In genomic region chr19:47472881-47473400, GRCm38 (mm10) we compare ENCODE assay signal across 10 mouse cellular contexts. TPM values are rescaled to one million over a fixed set of nuclear protein-coding genes. Genes with fewer than 3 reads are reported as not detected.
DNase-seq lines count a peak whose midpoint lies in the region; ATAC-seq lines count a peak whose summit lies in the region.
"Had no signal": no experiment of that assay in that cellular context is flagged by ENCODE, and none has a peak within 500 bp of the region (broad histone marks: within the 10 kb centered on the region; RNA-seq: fewer than 3 reads in every experiment).

No protein-coding gene starts in this region.

- H3K4me2 ChIP-seq in forebrain, embryonic 14.5 days (ENCODE audit: low read length) = peak overlapping the region; percentile 32
- 0 out of 2 replicates have a peak overlapping the region, but pooled peaks have one; percentile 17 for H3K4me2 ChIP-seq in hindbrain, embryonic 12.5 days (replicated peaks)

- ATAC-seq in forebrain, embryonic 14.5 days = peak; percentile 88
- ATAC-seq in hindbrain, embryonic 12.5 days (ENCODE audit: low FRiP score) = peak; percentile 72
- ATAC-seq: Patski had no signal

- H3K27me3 ChIP-seq in forebrain, embryonic 14.5 days (replicated peaks; ENCODE audit: control insufficient read depth, insufficient read depth, low read length) = no peaks in the 10 kb centered on the region
- no peaks in the 10 kb centered on the region for H3K27me3 ChIP-seq in hindbrain, embryonic 12.5 days

- intact Hi-C loops in left cerebral cortex, postnatal 4 days (cut with DNase I) = no loop called here

- no peak overlapping the region for H3K4me3 ChIP-seq in forebrain, embryonic 14.5 days (ENCODE audit: low read depth, low read length)
- H3K4me3 ChIP-seq in hindbrain, embryonic 12.5 days = no peak overlapping the region

- H3K36me3 ChIP-seq in forebrain, embryonic 14.5 days (ENCODE audit: control insufficient read depth, insufficient read depth, low read length) = no peaks in the 10 kb centered on the region
- no peaks in the 10 kb centered on the region for H3K36me3 ChIP-seq in hindbrain, embryonic 12.5 days

- WGBS in forebrain, embryonic 14.5 days = 5% methylated on average over 15 of the region's 15 CpGs
- WGBS in hindbrain, embryonic 12.5 days = 40% methylated on average over 15 of the region's 15 CpGs

- peaks cover 13% of the 10 kb centered on the region; the same call in 1 of the 2 replicates for H3K4me1 ChIP-seq in forebrain, embryonic 14.5 days (ENCODE audit: control insufficient read depth, insufficient read depth, low read length)
- peaks cover 10% of the 10 kb centered on the region for H3K4me1 ChIP-seq in hindbrain, embryonic 12.5 days

- DNase-seq in left cerebral cortex, postnatal 4 days = peak; percentile 25
- DNase-seq in left cerebral cortex, adult 11 months (ENCODE audit: low spot score) = no peak
- peak; percentile 76 for DNase-seq in forebrain, embryonic 14.5 days (ENCODE audit: low spot score)
- peak; percentile 72 for DNase-seq in skeletal muscle tissue, adult 2 months (ENCODE audit: low read depth, low spot score)
- DNase-seq in thymus, postnatal 4 days = no peak
- DNase-seq in natural killer cell, adult 2 months (ENCODE audit: low spot score in 2 of 2) = no peak
- DNase-seq: cerebellum, adult 9-10 months had no signal

- peak overlapping the region; percentile 70 for H3K27ac ChIP-seq in forebrain, embryonic 14.5 days (ENCODE audit: low read depth, low read length)
- peak overlapping the region; percentile 46; the same call in 1 of the 2 replicates for H3K27ac ChIP-seq in hindbrain, embryonic 12.5 days
- H3K27ac ChIP-seq: liver, embryonic 14.5 days had no signal

- peak overlapping the region; percentile 1; the same call in 1 of the 2 replicates for H3K9ac ChIP-seq in forebrain, embryonic 14.5 days (ENCODE audit: low read length)
- no peak overlapping the region for H3K9ac ChIP-seq in hindbrain, embryonic 12.5 days
- H3K9ac ChIP-seq: liver, embryonic 14.5 days had no signal

- H3K9me3 ChIP-seq in forebrain, embryonic 14.5 days (replicated peaks; ENCODE audit: control insufficient read depth, low read length) = no peaks in the 10 kb centered on the region
- H3K9me3 ChIP-seq in hindbrain, embryonic 12.5 days (replicated peaks) = no peaks in the 10 kb centered on the region

RNA-seq across cellular contexts. Expression of gene Sh3pxd2a, which starts 8.7 kb away (rescaled TPM):
- 10 to 100 TPM; 25.0 to 25.1 TPM for total RNA-seq in left cerebral cortex, postnatal 4 days (2021)
- polyA plus RNA-seq in forebrain, embryonic 14.5 days (2014; fragmentation: Nextera tagmentation; extraction: Ambion mirVana) = 3.0 and 3.4 TPM in 2 replicates
- 3.9 and 5.4 TPM in 2 replicates for polyA plus RNA-seq in hindbrain, embryonic 12.5 days (2016; fragmentation: Nextera tagmentation; extraction: Ambion mirVana)

Comparison
In these comparisons a context has a peak if more than half of its experiments do, and no peak if none do; other contexts are left out.
1. DNase-seq: peak in left cerebral cortex, postnatal 4 days (single experiment), forebrain, embryonic 14.5 days (single experiment) and skeletal muscle tissue, adult 2 months (single experiment); none in left cerebral cortex, adult 11 months (single experiment), thymus, postnatal 4 days (single experiment) and natural killer cell, adult 2 months (0 of 2).